Mouse (Mus musculus): ENCODE data around the gene Cdc42bpg. TPM values are rescaled to one million over a fixed set of nuclear protein-coding genes. Genes with fewer than 3 reads are reported as not detected.

The Cdc42bpg gene
- total RNA-seq, 2 experiments from 2014 or later, result 0.17 TPM; not detected in 1

- ATAC-seq (replicated peaks; ENCODE audit: low FRiP score, poor library complexity, severe bottlenecking), result peak; percentile 72
Measured at GRCm38 (mm10) chr19:6373539-6374400, 67.5 kb downstream of the Cdc42bpg start.

- ATAC-seq (replicated peaks; ENCODE audit: low FRiP score, poor library complexity, severe bottlenecking), result no peak
Measured at GRCm38 (mm10) chr19:6374571-6374970, 68.3 kb downstream of the Cdc42bpg start.

Other genes starting within 250 kb of the Cdc42bpg start
- gene Mrpl49, start 248.7 kb upstream of the Cdc42bpg start, total RNA-seq (2015; ENCODE audit: low replicate concordance), result 10.0 and 15.3 TPM in 2 replicates
- 8.1 and 10.2 TPM in 2 replicates for gene Mrpl49, start 248.7 kb upstream of the Cdc42bpg start, total RNA-seq (2017; ENCODE audit: low replicate concordance)
- 503 and 517 TPM in 2 replicates for gene Fau, start 248.6 kb upstream of the Cdc42bpg start, total RNA-seq (2015; ENCODE audit: low replicate concordance)
- gene Fau, start 248.6 kb upstream of the Cdc42bpg start, total RNA-seq (2017; ENCODE audit: low replicate concordance), result 317 and 511 TPM in 2 replicates
- 1.3 and 2.7 TPM in 2 replicates for gene Znhit2, start 245.3 kb upstream of the Cdc42bpg start, total RNA-seq (2015; ENCODE audit: low replicate concordance)
- 2.5 and 6.3 TPM in 2 replicates for gene Znhit2, start 245.3 kb upstream of the Cdc42bpg start, total RNA-seq (2017; ENCODE audit: low replicate concordance)
- gene Tm7sf2, start 238.1 kb upstream of the Cdc42bpg start, total RNA-seq (2015; ENCODE audit: low replicate concordance), result 1.2 and 2.3 TPM in 2 replicates
- 0.98 and 4.2 TPM in 2 replicates for gene Tm7sf2, start 238.1 kb upstream of the Cdc42bpg start, total RNA-seq (2017; ENCODE audit: low replicate concordance)
- 16.3 and 21.3 TPM in 2 replicates for gene Vps51, start 229.2 kb upstream of the Cdc42bpg start, total RNA-seq (2015; ENCODE audit: low replicate concordance)
- gene Vps51, start 229.2 kb upstream of the Cdc42bpg start, total RNA-seq (2017; ENCODE audit: low replicate concordance), result 12.3 and 13.4 TPM in 2 replicates
- not detected in 2 replicates for gene Tmem262, start 226.4 kb upstream of the Cdc42bpg start, total RNA-seq (2015; ENCODE audit: low replicate concordance)
- gene Tmem262, start 226.4 kb upstream of the Cdc42bpg start, total RNA-seq (2017; ENCODE audit: low replicate concordance), result not detected in 2 replicates
- not detected in 2 replicates for gene Gm28374, start 224.2 kb upstream of the Cdc42bpg start, total RNA-seq (2015; ENCODE audit: low replicate concordance)
- not detected in 2 replicates for gene Gm28374, start 224.2 kb upstream of the Cdc42bpg start, total RNA-seq (2017; ENCODE audit: low replicate concordance)
- 0.77 and 3.8 TPM in 2 replicates for gene Zfpl1, start 221.5 kb upstream of the Cdc42bpg start, total RNA-seq (2015; ENCODE audit: low replicate concordance)
- gene Zfpl1, start 221.5 kb upstream of the Cdc42bpg start, total RNA-seq (2017; ENCODE audit: low replicate concordance), result 5.0 and 7.8 TPM in 2 replicates
- gene Cdca5, start 221.5 kb upstream of the Cdc42bpg start, total RNA-seq (2015; ENCODE audit: low replicate concordance), result 10.2 and 21.3 TPM in 2 replicates
- 8.1 and 11.6 TPM in 2 replicates for gene Cdca5, start 221.5 kb upstream of the Cdc42bpg start, total RNA-seq (2017; ENCODE audit: low replicate concordance)
- not detected in 2 replicates for gene AC131692.1, start 212.0 kb upstream of the Cdc42bpg start, total RNA-seq (2015; ENCODE audit: low replicate concordance)
- gene AC131692.1, start 212.0 kb upstream of the Cdc42bpg start, total RNA-seq (2017; ENCODE audit: low replicate concordance), result 2.6 and 3.2 TPM in 2 replicates
- 0.58 and 1.0 TPM in 2 replicates for gene Naaladl1, start 200.7 kb upstream of the Cdc42bpg start, total RNA-seq (2015; ENCODE audit: low replicate concordance)
- gene Naaladl1, start 200.7 kb upstream of the Cdc42bpg start, total RNA-seq (2017; ENCODE audit: low replicate concordance), result 0.26 TPM in 1 of 2 replicates, not detected in the other
- 6.3 and 10.2 TPM in 2 replicates for gene Sac3d1, start 187.8 kb upstream of the Cdc42bpg start, total RNA-seq (2015; ENCODE audit: low replicate concordance)
- gene Sac3d1, start 187.8 kb upstream of the Cdc42bpg start, total RNA-seq (2017; ENCODE audit: low replicate concordance), result 3.7 and 6.1 TPM in 2 replicates
- gene Snx15, start 178.2 kb upstream of the Cdc42bpg start, total RNA-seq (2015; ENCODE audit: low replicate concordance), result 115 and 175 TPM in 2 replicates
- gene Snx15, start 178.2 kb upstream of the Cdc42bpg start, total RNA-seq (2017; ENCODE audit: low replicate concordance), result 111 and 128 TPM in 2 replicates
- not detected in 2 replicates for gene Batf2, start 165.5 kb upstream of the Cdc42bpg start, total RNA-seq (2015; ENCODE audit: low replicate concordance)
- 2.4 TPM in 1 of 2 replicates, not detected in the other for gene Batf2, start 165.5 kb upstream of the Cdc42bpg start, total RNA-seq (2017; ENCODE audit: low replicate concordance)
- gene Arl2, start 164.9 kb upstream of the Cdc42bpg start, total RNA-seq (2015; ENCODE audit: low replicate concordance), result 3.7 and 11.9 TPM in 2 replicates
- 3.7 and 5.3 TPM in 2 replicates for gene Arl2, start 164.9 kb upstream of the Cdc42bpg start, total RNA-seq (2017; ENCODE audit: low replicate concordance)
- not detected in 2 replicates for gene Majin, start 122.1 kb upstream of the Cdc42bpg start, total RNA-seq (2015; ENCODE audit: low replicate concordance)
- gene Majin, start 122.1 kb upstream of the Cdc42bpg start, total RNA-seq (2017; ENCODE audit: low replicate concordance), result not detected in 2 replicates
- not detected in 2 replicates for gene Gpha2, start 80.1 kb upstream of the Cdc42bpg start, total RNA-seq (2015; ENCODE audit: low replicate concordance)
- not detected in 2 replicates for gene Gpha2, start 80.1 kb upstream of the Cdc42bpg start, total RNA-seq (2017; ENCODE audit: low replicate concordance)
- 45.5 and 51.0 TPM in 2 replicates for gene Ppp2r5b, start 70.6 kb upstream of the Cdc42bpg start, total RNA-seq (2015; ENCODE audit: low replicate concordance)
- gene Ppp2r5b, start 70.6 kb upstream of the Cdc42bpg start, total RNA-seq (2017; ENCODE audit: low replicate concordance), result 117 and 295 TPM in 2 replicates
- gene Atg2a, start 64.8 kb upstream of the Cdc42bpg start, total RNA-seq (2015; ENCODE audit: low replicate concordance), result 32.4 and 33.4 TPM in 2 replicates
- 32.2 and 39.0 TPM in 2 replicates for gene Atg2a, start 64.8 kb upstream of the Cdc42bpg start, total RNA-seq (2017; ENCODE audit: low replicate concordance)
- 12.7 and 13.2 TPM in 2 replicates for gene Ehd1, start 29.7 kb upstream of the Cdc42bpg start, total RNA-seq (2015; ENCODE audit: low replicate concordance)
- gene Ehd1, start 29.7 kb upstream of the Cdc42bpg start, total RNA-seq (2017; ENCODE audit: low replicate concordance), result 25.8 and 25.9 TPM in 2 replicates
- gene Men1, start 28.5 kb downstream of the Cdc42bpg start, total RNA-seq (2015; ENCODE audit: low replicate concordance), result 6.0 and 7.3 TPM in 2 replicates
- 2.5 and 9.6 TPM in 2 replicates for gene Men1, start 28.5 kb downstream of the Cdc42bpg start, total RNA-seq (2017; ENCODE audit: low replicate concordance)
- gene Map4k2, start 34.7 kb downstream of the Cdc42bpg start, total RNA-seq (2015; ENCODE audit: low replicate concordance), result 21.5 and 30.0 TPM in 2 replicates
- 14.5 and 21.1 TPM in 2 replicates for gene Map4k2, start 34.7 kb downstream of the Cdc42bpg start, total RNA-seq (2017; ENCODE audit: low replicate concordance)
- gene Sf1, start 57.2 kb downstream of the Cdc42bpg start, total RNA-seq (2015; ENCODE audit: low replicate concordance), result 71.3 and 72.7 TPM in 2 replicates
- gene Sf1, start 57.2 kb downstream of the Cdc42bpg start, total RNA-seq (2017; ENCODE audit: low replicate concordance), result 42.1 and 81.4 TPM in 2 replicates
- gene Pygm, start 77.9 kb downstream of the Cdc42bpg start, total RNA-seq (2015; ENCODE audit: low replicate concordance), result not detected in 2 replicates
- not detected in 2 replicates for gene Pygm, start 77.9 kb downstream of the Cdc42bpg start, total RNA-seq (2017; ENCODE audit: low replicate concordance)
- 55.4 and 90.1 TPM in 2 replicates for gene Rasgrp2, start 92.9 kb downstream of the Cdc42bpg start, total RNA-seq (2015; ENCODE audit: low replicate concordance)
- 31.9 and 39.0 TPM in 2 replicates for gene Rasgrp2, start 92.9 kb downstream of the Cdc42bpg start, total RNA-seq (2017; ENCODE audit: low replicate concordance)
- gene Nrxn2, start 112.3 kb downstream of the Cdc42bpg start, total RNA-seq (2015; ENCODE audit: low replicate concordance), result not detected in 2 replicates
- not detected in 2 replicates for gene Nrxn2, start 112.3 kb downstream of the Cdc42bpg start, total RNA-seq (2017; ENCODE audit: low replicate concordance)
- gene Slc22a12, start 236.6 kb downstream of the Cdc42bpg start, total RNA-seq (2015; ENCODE audit: low replicate concordance), result not detected in 2 replicates
- gene Slc22a12, start 236.6 kb downstream of the Cdc42bpg start, total RNA-seq (2017; ENCODE audit: low replicate concordance), result not detected in 2 replicates